Mouse (Mus musculus): ENCODE measurements around the gene Chp2. TPM values are rescaled to one million over a fixed set of nuclear protein-coding genes. Genes with fewer than 3 reads are reported as not detected.

The Chp2 gene
- polyA plus RNA-seq, 1 experiment from 2014 or later = 1.4 TPM

GRCm38 (mm10) chr7:122197306-122197705 is 22.0 kb upstream of the Chp2 start:
- Histone ChIP-seq H3K27me3 (ENCODE audit: control insufficient read depth, insufficient read depth, low read length) (no peaks in the 10 kb centered on the region), H3K36me3 (replicated peaks; ENCODE audit: control insufficient read depth, insufficient read depth) (no peaks in the 10 kb centered on the region), H3K4me3 (replicated peaks; ENCODE audit: low read length) (no peak overlapping the region), H3K4me1 (replicated peaks; ENCODE audit: control insufficient read depth, insufficient read depth, low read length) (no peaks in the 10 kb centered on the region), H3K9me3 (ENCODE audit: control insufficient read depth, low read length) (no peaks in the 10 kb centered on the region), H3K27ac (no peak overlapping the region), H3K4me2 (replicated peaks) (no peak overlapping the region), H3K9ac (no peak overlapping the region)
- no peak for ATAC-seq (ENCODE audit: low FRiP score)
- 49% methylated on average over 4 of the region's 4 CpGs for WGBS
- peak; percentile 77 for DNase-seq (ENCODE audit: low spot score)

- ATAC-seq (ENCODE audit: low FRiP score) (no peak), DNase-seq (ENCODE audit: low spot score) (peak; percentile 81)
- no peaks in the 10 kb centered on the region for H3K36me3 ChIP-seq (replicated peaks; ENCODE audit: control insufficient read depth, insufficient read depth)
- no peak overlapping the region for H3K27ac ChIP-seq
- no peaks in the 10 kb centered on the region for H3K27me3 ChIP-seq (ENCODE audit: control insufficient read depth, insufficient read depth, low read length)
- no peaks in the 10 kb centered on the region for H3K9me3 ChIP-seq (ENCODE audit: control insufficient read depth, low read length)
- no peaks in the 10 kb centered on the region for H3K4me1 ChIP-seq (replicated peaks; ENCODE audit: control insufficient read depth, insufficient read depth, low read length)
- no peak overlapping the region for H3K9ac ChIP-seq
- WGBS = 31% methylated on average over 5 of the region's 5 CpGs
- H3K4me2 ChIP-seq (replicated peaks) = no peak overlapping the region
- H3K4me3 ChIP-seq (replicated peaks; ENCODE audit: low read length) = no peak overlapping the region
Observed at GRCm38 (mm10) chr7:122199296-122199695, 20.0 kb upstream of the Chp2 start.

GRCm38 (mm10) chr7:122203936-122204335 is 15.4 kb upstream of the Chp2 start:
- 67% methylated on average over 2 of the region's 2 CpGs for WGBS
- no peak for DNase-seq (ENCODE audit: low spot score)
- Histone ChIP-seq H3K27ac (no peak overlapping the region), H3K4me2 (replicated peaks) (no peak overlapping the region), H3K4me3 (replicated peaks; ENCODE audit: low read length) (no peak overlapping the region), H3K27me3 (ENCODE audit: control insufficient read depth, insufficient read depth, low read length) (no peaks in the 10 kb centered on the region), H3K9ac (no peak overlapping the region), H3K9me3 (ENCODE audit: control insufficient read depth, low read length) (no peaks in the 10 kb centered on the region), H3K36me3 (replicated peaks; ENCODE audit: control insufficient read depth, insufficient read depth) (no peaks in the 10 kb centered on the region), H3K4me1 (replicated peaks; ENCODE audit: control insufficient read depth, insufficient read depth, low read length) (no peaks in the 10 kb centered on the region)
- ATAC-seq (ENCODE audit: low FRiP score) = no peak

GRCm38 (mm10) chr7:122206121-122206520 is 13.2 kb upstream of the Chp2 start:
- DNase-seq (ENCODE audit: low spot score) (no peak), ATAC-seq (ENCODE audit: low FRiP score) (no peak)
- H3K4me1 ChIP-seq (replicated peaks; ENCODE audit: control insufficient read depth, insufficient read depth, low read length) = no peaks in the 10 kb centered on the region
- no peaks in the 10 kb centered on the region for H3K36me3 ChIP-seq (replicated peaks; ENCODE audit: control insufficient read depth, insufficient read depth)
- H3K27ac ChIP-seq = no peak overlapping the region
- no peaks in the 10 kb centered on the region for H3K9me3 ChIP-seq (ENCODE audit: control insufficient read depth, low read length)
- no peak overlapping the region for H3K4me2 ChIP-seq (replicated peaks)
- no peaks in the 10 kb centered on the region for H3K27me3 ChIP-seq (ENCODE audit: control insufficient read depth, insufficient read depth, low read length)
- WGBS = 87% methylated on average over 2 of the region's 2 CpGs
- no peak overlapping the region for H3K9ac ChIP-seq
- no peak overlapping the region for H3K4me3 ChIP-seq (replicated peaks; ENCODE audit: low read length)

- no peak for DNase-seq (ENCODE audit: low spot score)
- Histone ChIP-seq H3K27ac (no peak overlapping the region), H3K4me1 (replicated peaks; ENCODE audit: control insufficient read depth, insufficient read depth, low read length) (no peaks in the 10 kb centered on the region), H3K36me3 (replicated peaks; ENCODE audit: control insufficient read depth, insufficient read depth) (no peaks in the 10 kb centered on the region), H3K4me3 (replicated peaks; ENCODE audit: low read length) (no peak overlapping the region), H3K9ac (no peak overlapping the region), H3K4me2 (replicated peaks) (no peak overlapping the region), H3K9me3 (ENCODE audit: control insufficient read depth, low read length) (no peaks in the 10 kb centered on the region), H3K27me3 (ENCODE audit: control insufficient read depth, insufficient read depth, low read length) (no peaks in the 10 kb centered on the region)
- ATAC-seq (ENCODE audit: low FRiP score) = no peak
- WGBS = 66% methylated on average over 7 of the region's 7 CpGs
Observed at GRCm38 (mm10) chr7:122208276-122209021, 10.8 kb upstream of the Chp2 start.

- Histone ChIP-seq H3K36me3 (replicated peaks; ENCODE audit: control insufficient read depth, insufficient read depth) (no peaks in the 10 kb centered on the region), H3K9ac (no peak overlapping the region), H3K9me3 (ENCODE audit: control insufficient read depth, low read length) (no peaks in the 10 kb centered on the region), H3K27me3 (ENCODE audit: control insufficient read depth, insufficient read depth, low read length) (no peaks in the 10 kb centered on the region), H3K27ac (no peak overlapping the region), H3K4me1 (replicated peaks; ENCODE audit: control insufficient read depth, insufficient read depth, low read length) (no peaks in the 10 kb centered on the region), H3K4me3 (replicated peaks; ENCODE audit: low read length) (no peak overlapping the region), H3K4me2 (replicated peaks) (no peak overlapping the region)
- ATAC-seq (ENCODE audit: low FRiP score) (no peak), DNase-seq (ENCODE audit: low spot score) (no peak)
- 79% methylated on average over 7 of the region's 7 CpGs for WGBS
Observed at GRCm38 (mm10) chr7:122226020-122226742, 6.9 kb downstream of the Chp2 start.

- Histone ChIP-seq H3K4me1 (replicated peaks; ENCODE audit: control insufficient read depth, insufficient read depth, low read length) (no peaks in the 10 kb centered on the region), H3K4me3 (replicated peaks; ENCODE audit: low read length) (no peak overlapping the region), H3K9ac (no peak overlapping the region), H3K27ac (no peak overlapping the region), H3K36me3 (replicated peaks; ENCODE audit: control insufficient read depth, insufficient read depth) (no peaks in the 10 kb centered on the region), H3K9me3 (ENCODE audit: control insufficient read depth, low read length) (no peaks in the 10 kb centered on the region), H3K27me3 (ENCODE audit: control insufficient read depth, insufficient read depth, low read length) (no peaks in the 10 kb centered on the region), H3K4me2 (replicated peaks) (no peak overlapping the region)
- no peak for ATAC-seq (ENCODE audit: low FRiP score)
- WGBS = 92% methylated on average over 4 of the region's 4 CpGs
- no peak for DNase-seq (ENCODE audit: low spot score)
Observed at GRCm38 (mm10) chr7:122226744-122227143, 7.4 kb downstream of the Chp2 start.

- WGBS = 49% methylated on average over 3 of the region's 3 CpGs
- Histone ChIP-seq H3K4me3 (replicated peaks; ENCODE audit: low read length) (no peak overlapping the region), H3K4me2 (replicated peaks) (no peak overlapping the region), H3K27me3 (ENCODE audit: control insufficient read depth, insufficient read depth, low read length) (no peaks in the 10 kb centered on the region), H3K27ac (no peak overlapping the region), H3K9me3 (ENCODE audit: control insufficient read depth, low read length) (no peaks in the 10 kb centered on the region), H3K9ac (no peak overlapping the region), H3K36me3 (replicated peaks; ENCODE audit: control insufficient read depth, insufficient read depth) (no peaks in the 10 kb centered on the region), H3K4me1 (replicated peaks; ENCODE audit: control insufficient read depth, insufficient read depth, low read length) (no peaks in the 10 kb centered on the region)
- no peak for DNase-seq (ENCODE audit: low spot score)
- no peak for ATAC-seq (ENCODE audit: low FRiP score)
Observed at GRCm38 (mm10) chr7:122229306-122229705, 10.0 kb downstream of the Chp2 start.

GRCm38 (mm10) chr7:122229916-122230315 is 10.6 kb downstream of the Chp2 start:
- Histone ChIP-seq H3K4me1 (replicated peaks; ENCODE audit: control insufficient read depth, insufficient read depth, low read length) (no peaks in the 10 kb centered on the region), H3K4me2 (replicated peaks) (no peak overlapping the region), H3K27me3 (ENCODE audit: control insufficient read depth, insufficient read depth, low read length) (no peaks in the 10 kb centered on the region), H3K9ac (no peak overlapping the region), H3K36me3 (replicated peaks; ENCODE audit: control insufficient read depth, insufficient read depth) (no peaks in the 10 kb centered on the region), H3K4me3 (replicated peaks; ENCODE audit: low read length) (no peak overlapping the region), H3K9me3 (ENCODE audit: control insufficient read depth, low read length) (no peaks in the 10 kb centered on the region), H3K27ac (no peak overlapping the region)
- ATAC-seq (ENCODE audit: low FRiP score) (no peak), DNase-seq (ENCODE audit: low spot score) (no peak)
- 67% methylated on average over 4 of the region's 4 CpGs for WGBS

All from hindbrain, embryonic 14.5 days (tissue).